Mouse (Mus musculus): ENCODE measurements around the gene Mecom.

DNA sequence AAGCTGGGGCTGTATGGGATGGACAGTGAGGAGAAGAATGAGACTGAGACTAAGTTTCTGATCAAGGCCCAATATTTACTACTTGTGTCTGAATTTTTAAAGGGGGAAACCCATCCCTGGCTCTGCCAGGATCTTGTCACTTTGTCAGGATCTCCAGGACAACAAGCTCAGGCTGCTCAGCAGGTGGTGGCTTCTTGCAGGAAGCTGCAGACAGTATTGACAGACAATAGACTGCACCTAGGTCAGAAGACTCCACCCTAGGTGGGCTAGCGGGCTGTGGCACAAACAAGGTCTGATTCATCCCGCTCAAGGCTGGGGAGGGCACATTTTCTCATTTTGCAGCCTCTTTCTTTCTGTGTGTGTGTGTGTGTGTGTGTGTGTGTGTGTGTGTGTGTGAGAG lies 25.7 kb upstream of the Mecom start:
- TF ChIP-seq POLR2A (IDR thresholded peaks at IDR 0.05; ENCODE audit: borderline replicate concordance, low read depth, low read length) (no peak), CTCF (IDR thresholded peaks at IDR 0.05; ENCODE audit: low read depth, low read length) (no peak)
